Mouse (Mus musculus) c-Kit-positive CD71-positive TER-119-positive erythroid progenitor cells, embryonic 14.5 days (primary cell): ENCODE results near the gene Tbx1.

Experiments
- DNase-seq: peaks from one replicate; pipeline ENCODE4 v3.0.0-alpha.2; 2013; ENCODE audit warnings: low spot score

Gene Tbx1

GRCm38 (mm10) chr16:18622916-18623750 lies 32.7 kb upstream of the Tbx1 start:
- no peak for DNase-seq

GRCm38 (mm10) chr16:18622019-18622418 lies 31.5 kb upstream of the Tbx1 start, which contains the start of gene Gp1bb:
Gene Gp1bb, minus strand, starts transcription at chr16:18622403.
- DNase-seq: no peak

GRCm38 (mm10) chr16:18621362-18622001 lies 31.0 kb upstream of the Tbx1 start:
- no peak for DNase-seq

- DNase-seq: no peak
Measured at GRCm38 (mm10) chr16:18620601-18621361, 30.3 kb upstream of the Tbx1 start.

- DNase-seq: no peak
Measured at GRCm38 (mm10) chr16:18620201-18620600, 29.7 kb upstream of the Tbx1 start.

GRCm38 (mm10) chr16:18619110-18619509 lies 28.6 kb upstream of the Tbx1 start:
- DNase-seq: no peak

- DNase-seq: no peak
Measured at GRCm38 (mm10) chr16:18618297-18618696, 27.8 kb upstream of the Tbx1 start.

GRCm38 (mm10) chr16:18617370-18618065 lies 27.0 kb upstream of the Tbx1 start:
- DNase-seq: peak; percentile 72

GRCm38 (mm10) chr16:18613301-18613700 lies 22.8 kb upstream of the Tbx1 start:
- DNase-seq: no peak

GRCm38 (mm10) chr16:18611752-18612151 lies 21.3 kb upstream of the Tbx1 start:
- DNase-seq: no peak

- DNase-seq: no peak
Measured at GRCm38 (mm10) chr16:18609099-18609498, 18.6 kb upstream of the Tbx1 start.

- no peak for DNase-seq
Measured at GRCm38 (mm10) chr16:18608226-18608625, 17.8 kb upstream of the Tbx1 start.

- DNase-seq: no peak
Measured at GRCm38 (mm10) chr16:18605705-18606104, 15.2 kb upstream of the Tbx1 start.

GRCm38 (mm10) chr16:18604267-18604701 lies 13.8 kb upstream of the Tbx1 start:
- no peak for DNase-seq

GRCm38 (mm10) chr16:18601447-18601846 lies 11.0 kb upstream of the Tbx1 start:
- DNase-seq: no peak

GRCm38 (mm10) chr16:18598006-18598405 lies 7.5 kb upstream of the Tbx1 start:
- no peak for DNase-seq

- no peak for DNase-seq
Measured at GRCm38 (mm10) chr16:18596255-18596654, 5.8 kb upstream of the Tbx1 start.

GRCm38 (mm10) chr16:18593930-18594329 lies 3.5 kb upstream of the Tbx1 start:
- DNase-seq: no peak

GRCm38 (mm10) chr16:18591047-18592018 lies 862 bp upstream of the Tbx1 start:
- no peak for DNase-seq

- DNase-seq: no peak
Measured at GRCm38 (mm10) chr16:18589080-18589621, 1.3 kb downstream of the Tbx1 start.

- no peak for DNase-seq
Measured at GRCm38 (mm10) chr16:18588738-18589055, 1.8 kb downstream of the Tbx1 start.
